Mouse (Mus musculus): Measurements from ENCODE around the gene Gm45521.

Gene Gm45521

DNA sequence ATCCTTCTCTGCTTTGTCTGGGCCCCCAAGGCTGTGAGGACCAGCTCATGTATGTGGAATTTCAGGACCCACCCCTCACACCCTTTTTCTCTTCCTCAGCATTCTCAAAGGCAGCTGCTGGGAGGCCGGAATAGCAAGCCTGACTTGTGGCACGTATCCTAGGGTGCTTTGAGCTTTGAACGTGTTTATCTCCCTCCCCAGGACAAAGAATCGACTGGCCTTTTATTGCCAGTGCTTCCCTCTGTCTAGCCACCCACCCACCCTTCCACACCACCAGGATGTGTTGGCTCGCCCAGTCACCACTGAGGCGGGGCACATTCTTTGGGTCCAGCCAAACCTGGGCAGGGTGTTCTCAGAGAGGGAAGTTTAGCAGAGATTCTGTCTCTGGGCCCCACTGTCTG lies 3.0 kb upstream of the Gm45521 start:
- peak; percentile 27 for DNase-seq

DNA sequence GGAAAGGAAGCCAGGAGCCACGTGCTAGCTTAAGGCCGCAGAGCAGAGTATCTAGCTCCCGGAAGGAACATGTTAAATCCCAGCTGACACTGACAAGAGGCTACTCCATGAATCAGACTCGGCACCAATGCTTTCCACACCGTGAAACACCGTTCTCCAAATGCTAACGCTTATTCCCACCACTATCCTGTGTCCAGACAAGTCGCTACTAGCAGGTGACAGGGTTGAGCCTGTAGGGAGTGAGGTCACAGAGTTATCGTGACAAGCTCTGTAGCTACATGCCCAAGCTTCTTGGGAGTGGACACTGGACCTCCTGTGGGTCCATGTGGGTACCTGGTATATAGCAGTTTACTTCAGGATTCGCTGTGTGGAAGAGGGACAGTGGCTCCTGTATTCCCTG lies 661 bp upstream of the Gm45521 start:
- DNase-seq, result no peak

DNA sequence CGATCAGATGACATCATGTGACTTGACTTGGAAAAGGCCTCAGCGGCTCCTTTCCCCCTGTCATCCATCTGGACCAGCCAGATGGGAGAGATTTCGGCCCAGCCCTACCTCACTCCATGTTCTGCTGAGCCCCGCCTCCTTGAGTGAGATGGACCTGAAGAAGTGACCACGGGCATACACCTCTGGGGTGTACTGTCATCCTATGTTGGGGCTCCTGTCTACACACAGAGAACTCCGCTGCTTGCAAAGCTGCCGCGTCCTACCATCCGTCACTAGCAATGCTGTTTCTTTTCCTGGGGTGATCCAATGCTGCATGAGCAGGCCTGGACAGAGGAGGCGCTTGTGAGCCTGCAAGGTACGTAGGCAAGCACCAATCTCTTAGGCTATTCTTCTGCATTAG lies 3.5 kb downstream of the Gm45521 start:
- peak; percentile 30 for DNase-seq

DNA sequence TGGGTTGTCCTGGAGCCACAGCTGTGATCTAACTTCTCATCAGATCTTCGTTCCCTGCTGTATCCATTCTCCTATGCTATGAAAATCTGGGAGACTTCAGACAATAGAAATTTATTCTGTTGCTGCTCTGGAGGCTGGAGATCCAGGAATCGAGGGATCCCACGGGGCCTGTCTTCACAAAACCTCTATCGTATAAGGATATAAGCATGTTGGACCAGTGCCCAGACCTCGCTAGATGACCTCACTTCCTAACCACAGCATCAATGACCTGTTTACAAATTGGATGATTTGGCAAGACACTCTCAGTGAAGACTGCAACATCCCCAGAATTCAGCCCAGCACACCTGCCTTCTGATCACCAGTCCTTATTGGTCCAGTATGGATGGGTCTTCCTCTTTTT lies 4.6 kb downstream of the Gm45521 start:
- DNase-seq, result no peak

DNA sequence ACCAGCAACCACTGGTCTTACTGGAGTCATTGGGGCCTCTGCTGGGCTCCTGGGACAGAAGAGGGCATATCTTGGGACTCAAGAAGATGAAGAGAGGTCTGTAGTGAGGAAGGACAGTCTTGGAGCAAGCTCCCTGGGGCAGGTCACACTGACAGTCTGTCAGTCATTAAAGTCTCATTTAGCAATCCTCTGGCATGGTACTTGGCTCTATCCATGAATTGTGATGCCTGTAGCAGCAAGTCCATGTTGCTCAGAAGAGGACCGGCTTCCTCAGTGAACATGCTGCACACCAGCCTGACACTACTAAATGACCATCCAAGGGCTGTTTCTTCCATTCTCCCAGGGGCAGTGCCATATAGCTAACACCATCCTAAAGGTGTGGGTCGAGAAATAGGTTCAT lies 5.5 kb downstream of the Gm45521 start:
- no peak for DNase-seq

DNA sequence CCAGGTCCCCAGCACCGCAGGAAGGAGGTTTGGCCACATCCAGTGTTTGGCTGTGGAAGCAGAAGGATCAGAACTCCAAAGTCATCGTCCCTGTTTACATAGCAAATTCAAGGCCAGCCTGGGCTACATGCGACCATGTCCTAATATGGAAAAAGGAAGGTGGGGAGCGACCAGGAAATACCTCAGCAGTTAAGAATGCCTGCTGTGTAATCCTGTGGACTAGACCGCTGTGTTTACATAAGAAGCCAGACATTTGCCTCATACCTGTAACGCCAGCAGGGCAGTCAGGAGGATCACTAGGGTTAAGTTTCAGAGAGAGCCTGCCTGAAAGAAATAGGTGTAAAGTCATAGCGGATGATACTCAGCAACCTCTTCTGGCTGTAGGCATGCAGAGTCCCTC lies 6.1 kb downstream of the Gm45521 start:
- DNase-seq, result no peak

DNA sequence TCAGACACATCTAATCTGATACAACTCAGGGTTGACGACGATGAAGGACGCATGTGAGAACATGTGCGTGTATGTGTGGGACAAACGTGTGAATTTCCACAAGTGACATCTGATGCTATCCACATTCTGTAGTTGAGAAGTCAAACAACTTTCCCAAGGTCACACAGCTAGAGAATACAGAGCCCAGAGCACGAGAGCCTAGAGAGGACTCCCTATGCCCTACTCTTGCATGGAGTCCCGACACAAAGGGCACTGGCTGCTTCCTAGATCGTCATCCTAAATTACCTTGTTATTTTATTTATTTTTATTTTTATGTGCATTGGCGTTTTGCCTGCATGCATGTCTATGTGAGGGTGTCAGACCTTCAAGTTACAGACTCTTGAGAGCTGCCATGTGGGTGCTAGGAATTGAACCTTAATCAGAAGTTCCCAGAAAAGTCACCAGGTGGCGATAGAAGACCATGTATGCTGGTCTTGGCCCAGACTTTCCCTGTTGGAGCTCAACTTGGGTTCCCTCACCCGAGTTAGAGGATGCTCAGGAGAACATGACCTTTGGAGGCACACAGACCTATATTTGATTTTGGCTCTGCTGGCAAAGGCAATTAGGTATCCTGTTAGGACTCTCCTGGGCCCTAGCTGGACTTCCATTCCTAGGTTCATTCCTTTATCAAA lies 7.3 kb downstream of the Gm45521 start:
- DNase-seq, result peak; percentile 89

DNA sequence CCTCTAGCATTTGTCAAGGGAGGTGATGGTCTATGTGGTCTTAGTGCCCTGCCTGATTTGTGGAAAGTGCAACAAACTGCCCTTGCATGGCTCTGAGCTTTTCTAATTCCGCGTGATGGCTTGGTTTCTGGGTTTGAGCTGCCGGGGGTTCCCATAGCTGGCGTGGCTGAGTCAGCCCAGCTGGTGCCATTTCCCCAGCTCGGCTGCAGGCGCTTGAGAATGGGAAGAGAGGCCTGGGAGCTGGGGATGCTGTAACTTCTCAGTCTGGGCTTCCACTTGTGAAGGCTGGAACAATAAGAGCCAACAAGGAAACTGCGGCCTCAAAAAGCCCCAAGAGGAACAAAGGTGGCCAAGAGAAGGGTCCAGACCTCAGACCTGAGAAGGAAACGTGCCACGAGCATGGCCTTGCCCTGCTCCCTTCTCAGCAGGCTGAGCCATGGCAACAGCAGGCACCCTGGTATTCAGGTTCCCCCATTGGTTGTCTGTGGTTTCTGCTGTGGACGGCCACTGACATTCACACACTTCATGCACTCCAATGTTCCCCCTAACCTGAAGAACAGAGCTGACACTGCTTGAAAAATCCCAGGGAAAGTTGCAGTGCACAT lies 14.9 kb downstream of the Gm45521 start:
- DNase-seq, result peak; percentile 9

DNA sequence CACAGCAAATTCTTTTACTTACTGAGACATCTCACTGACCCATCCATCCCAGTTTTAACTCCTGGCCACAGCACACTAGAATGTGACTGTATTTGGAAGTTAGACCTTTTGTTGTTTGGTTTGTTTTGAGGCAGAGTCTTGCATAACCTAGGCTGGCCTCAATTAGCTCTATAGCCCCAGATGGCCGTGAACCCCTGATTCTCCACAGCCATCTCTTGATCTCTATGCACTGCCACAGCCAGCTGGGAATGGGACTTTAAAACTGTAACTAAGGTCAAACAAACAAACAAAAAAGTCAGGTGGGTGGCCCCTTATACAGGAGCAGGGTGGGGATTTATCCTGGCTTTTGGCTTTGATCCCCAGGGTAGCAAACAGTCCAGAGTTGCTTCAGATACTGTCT lies 17.6 kb downstream of the Gm45521 start:
- DNase-seq, result no peak

DNA sequence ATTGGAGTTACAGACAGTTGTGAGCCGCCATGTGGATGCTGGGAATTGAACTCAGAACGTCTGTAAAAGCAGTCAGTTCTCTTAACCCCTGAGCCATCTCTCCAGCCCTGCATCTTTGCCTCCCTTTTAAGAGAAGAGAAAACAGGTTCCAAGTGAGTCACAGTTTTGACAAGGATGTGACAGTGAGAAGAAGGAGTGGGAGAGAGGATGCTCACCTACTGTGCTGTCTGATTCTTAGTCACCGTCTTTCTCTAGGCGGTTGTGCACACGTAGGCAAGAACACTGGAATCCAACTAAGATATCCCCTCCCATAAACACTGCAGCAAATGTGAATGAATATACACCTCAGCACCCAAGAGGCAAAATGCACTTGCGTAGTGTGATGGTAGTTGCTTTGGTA lies 18.1 kb downstream of the Gm45521 start:
- no peak for DNase-seq

DNA sequence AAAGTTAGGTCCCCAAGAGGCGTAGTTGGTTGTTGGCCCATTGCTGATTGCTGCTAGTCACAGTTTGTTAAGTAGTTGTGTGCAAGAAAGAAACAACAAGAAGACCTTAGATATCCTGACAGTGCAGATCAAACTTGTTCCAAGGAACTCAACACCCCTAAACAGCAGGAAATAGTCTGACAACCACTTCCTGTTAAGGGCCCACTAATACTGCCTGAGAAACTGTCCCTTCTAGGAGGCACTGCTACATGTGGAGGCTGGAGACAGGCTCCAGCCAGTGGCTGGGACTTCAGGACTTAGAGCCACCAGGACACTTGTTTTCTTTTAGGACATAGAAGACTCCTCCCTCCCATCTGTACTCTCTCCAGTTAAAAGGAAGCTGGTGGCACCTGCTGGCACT lies 20.4 kb downstream of the Gm45521 start:
- DNase-seq, result no peak

DNA sequence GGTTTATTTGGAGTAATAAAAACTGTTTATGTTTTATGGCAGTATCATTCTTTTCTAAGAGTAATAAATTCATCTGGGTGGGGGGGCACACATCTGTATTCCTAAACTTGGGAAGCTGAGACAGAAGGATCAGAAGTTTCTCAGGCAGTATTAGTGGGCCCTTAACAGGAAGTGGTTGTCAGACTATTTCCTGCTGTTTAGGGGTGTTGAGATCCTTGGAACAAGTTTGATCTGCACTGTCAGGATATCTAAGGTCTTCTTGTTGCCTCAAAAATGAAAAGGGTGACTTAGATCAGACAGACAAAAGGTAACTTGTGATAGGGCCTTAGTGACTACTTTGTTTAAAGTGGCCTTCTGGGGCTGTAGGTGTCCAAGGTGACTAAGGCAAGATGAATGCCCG lies 21.1 kb downstream of the Gm45521 start:
- DNase-seq, result no peak

DNA sequence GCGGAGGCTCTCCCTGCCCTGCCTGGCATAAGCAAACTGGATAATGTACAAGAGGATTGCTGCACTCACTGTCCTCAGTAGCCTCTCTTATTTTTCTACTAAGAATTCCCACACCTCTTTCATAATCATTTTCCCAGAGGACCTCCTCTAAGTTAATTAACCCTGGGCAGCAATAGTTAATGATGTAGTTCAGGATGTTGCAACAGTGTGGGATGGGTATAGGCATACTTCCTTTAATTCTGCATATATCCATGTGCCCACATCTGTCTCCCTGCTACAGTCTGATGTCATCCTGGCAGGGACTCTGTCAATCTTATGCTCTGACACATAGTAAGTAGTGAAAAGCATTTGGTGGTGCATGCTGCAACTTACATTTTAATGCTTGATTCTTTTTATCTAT lies 24.1 kb downstream of the Gm45521 start:
- no peak for DNase-seq

DNA sequence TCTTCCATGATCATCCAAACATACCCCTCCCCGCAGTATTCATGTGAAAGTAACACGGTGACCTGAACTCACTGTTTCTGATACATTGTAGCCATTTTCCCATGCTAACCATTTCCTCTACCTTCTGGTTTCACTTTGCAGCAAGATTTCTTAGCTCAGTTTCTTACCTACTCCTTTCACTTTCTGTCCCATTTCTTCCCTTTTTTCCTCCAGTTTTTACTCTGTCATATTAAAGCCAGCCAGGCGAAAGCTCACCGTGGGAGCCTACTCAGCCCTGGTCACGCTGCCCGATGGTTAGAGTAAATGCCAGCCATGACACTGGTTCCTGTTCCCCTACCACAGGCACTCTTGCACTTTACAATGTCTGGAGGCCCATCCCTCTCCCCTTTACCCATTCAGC lies 29.8 kb downstream of the Gm45521 start:
- DNase-seq, result no peak

DNA sequence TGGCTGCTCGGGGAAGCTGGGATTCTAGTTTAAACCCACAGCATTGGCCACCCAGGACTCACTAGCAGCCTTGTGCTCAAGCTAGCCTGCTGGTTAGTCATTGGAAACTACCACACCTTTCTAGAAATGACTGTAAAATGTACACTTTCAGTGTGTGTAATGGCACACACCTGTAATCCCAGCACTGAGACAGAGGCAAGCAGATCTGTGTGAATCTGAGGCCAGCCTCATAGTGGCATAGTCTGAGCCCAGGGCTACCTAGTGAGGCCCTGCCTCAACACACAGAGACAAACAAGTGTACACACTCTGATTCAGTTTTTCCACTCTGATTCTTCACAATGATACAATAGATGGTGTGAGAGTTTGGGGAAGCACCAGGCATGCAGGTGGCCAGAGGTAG lies 32.3 kb downstream of the Gm45521 start:
- DNase-seq, result no peak

DNA sequence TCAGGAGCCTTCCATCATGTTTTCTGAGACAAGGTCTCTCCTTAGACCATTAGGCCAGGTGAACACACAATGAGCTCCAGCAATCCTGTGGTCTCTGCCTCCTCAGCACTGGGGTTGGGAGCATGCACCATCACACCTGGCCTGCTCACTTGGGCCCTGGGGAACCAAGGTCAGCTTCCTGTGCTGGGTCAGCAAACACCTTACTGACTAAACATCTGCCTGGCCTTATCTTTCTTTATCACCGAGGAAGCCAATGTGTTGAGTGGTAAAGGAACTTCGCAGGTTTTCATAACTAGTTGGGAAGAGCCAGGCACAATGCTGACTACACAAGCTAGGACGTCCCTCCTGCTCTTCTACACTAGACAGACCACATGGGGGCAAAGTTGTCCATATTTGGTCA lies 32.9 kb downstream of the Gm45521 start:
- no peak for DNase-seq

DNA sequence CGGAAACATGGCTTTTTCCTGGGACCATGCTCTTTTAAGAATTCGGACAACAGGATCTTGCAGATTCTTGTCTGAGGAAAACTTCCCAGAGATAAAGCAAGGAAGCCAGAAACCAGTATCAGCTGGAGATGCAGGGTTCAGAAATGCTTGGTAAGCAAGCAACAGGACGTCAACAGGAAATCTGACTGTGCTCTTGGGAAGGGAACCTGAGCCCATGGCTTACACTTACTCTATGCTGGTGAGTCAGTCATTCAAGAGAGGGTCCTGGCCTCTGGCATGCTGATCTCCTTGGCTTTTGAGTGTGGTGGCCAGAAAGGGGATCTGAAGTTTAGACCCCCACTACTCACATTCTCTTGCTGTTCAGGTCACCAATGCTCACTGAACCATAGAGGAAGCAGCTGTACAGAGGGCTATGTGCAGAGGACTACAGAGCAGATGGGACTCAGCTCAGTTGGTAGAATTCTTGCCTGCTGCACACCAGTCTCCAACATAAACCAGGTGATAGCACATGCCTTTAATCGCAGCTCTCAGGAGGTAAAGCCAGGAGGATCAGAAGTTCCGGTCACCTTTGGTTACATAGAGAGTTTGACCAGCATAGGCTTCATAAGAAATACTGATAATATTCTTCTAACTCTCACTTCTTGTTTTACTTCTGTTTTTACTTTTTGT lies 34.2 kb downstream of the Gm45521 start:
- no peak for DNase-seq

DNA sequence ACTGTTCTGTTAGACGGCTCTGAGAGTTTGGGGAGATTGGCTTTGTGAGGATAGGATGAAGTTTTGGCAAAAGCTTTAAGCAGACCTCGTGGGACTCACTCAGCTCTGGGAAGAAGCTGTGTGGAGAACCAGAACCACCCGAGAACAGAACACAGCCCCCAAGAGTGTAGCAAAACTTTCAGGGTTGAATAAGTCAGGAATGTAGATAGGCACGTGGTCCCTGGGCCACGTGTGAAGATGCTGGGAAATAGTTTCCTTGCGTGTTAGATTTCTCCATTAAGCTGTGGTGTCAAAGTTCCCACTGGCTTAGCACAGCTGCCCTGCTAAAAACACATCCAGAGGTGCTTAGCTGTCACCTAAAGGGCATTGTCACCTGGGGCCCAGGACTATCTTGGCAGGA lies 35.1 kb downstream of the Gm45521 start:
- DNase-seq, result no peak

DNA sequence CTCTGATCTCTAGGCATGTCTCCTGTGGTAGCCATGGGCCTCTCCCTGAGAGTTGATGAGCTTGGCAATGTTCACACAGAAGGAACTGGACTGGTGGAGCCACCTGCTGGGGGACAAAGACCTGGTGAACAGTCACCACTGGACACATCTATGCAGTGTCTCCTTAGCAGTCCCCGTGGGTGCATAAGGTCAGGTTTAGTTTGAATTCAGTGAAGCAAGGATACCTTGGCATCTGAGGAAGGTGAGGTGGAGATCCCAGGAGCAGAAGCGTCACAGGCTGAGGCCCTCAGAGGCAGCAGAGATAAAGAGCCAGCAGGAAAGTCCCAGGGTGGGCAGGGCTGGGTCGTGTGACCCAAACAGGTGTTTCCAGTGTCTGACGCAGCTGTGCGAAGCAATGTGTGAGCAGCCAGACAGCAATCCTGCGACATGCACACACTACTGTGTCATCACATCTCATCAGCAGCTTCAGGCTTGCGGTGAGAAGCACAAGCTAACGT lies 37.2 kb downstream of the Gm45521 start, which contains the start of gene Dnase1l3:
Dnase1l3 (minus strand) TSS at position 303 of the 497 bp plus-strand sequence.
- peak; percentile 72 for DNase-seq

DNA sequence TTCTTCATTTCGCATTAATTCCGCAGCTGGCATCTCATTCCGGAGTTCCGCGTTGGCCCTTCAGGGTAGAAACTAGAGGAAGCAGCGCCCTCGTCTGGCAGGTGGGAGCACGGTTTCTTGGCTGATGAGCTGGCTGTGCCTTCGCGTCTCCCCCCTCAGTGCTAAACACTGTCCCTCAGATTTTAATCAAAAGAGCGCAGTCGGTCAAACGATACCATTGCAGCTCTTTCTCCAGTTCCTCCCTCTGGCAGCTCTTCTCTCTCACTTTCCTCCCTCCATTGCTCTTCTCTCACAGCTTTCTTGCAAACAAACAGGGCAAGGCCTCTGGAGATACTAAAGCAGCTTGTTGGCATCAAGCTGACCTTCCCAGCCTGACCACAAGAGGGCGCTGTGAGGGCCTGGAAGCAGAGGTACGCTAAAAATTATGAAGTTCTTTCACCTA lies 40.2 kb downstream of the Gm45521 start:
- peak; percentile 95 for DNase-seq

DNA sequence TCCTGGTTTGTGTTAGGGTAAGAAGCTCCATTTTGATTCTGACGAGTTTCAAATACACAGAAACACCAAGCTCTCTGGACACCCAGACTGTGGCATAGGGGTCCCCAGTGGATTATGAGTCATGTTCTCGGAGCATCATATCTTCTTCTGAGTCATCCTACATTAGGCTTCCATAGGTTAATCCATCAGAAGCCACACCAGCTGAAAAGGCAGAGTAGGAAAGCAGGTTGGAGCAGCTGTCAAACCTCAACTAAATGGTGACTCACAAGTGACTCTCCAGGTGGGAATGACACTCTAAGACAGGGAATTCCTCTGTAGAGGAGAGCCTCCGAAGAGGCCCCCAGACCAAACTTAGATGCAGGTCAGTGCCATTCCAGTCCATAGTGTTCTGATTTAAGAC lies 41.9 kb downstream of the Gm45521 start:
- no peak for DNase-seq

DNA sequence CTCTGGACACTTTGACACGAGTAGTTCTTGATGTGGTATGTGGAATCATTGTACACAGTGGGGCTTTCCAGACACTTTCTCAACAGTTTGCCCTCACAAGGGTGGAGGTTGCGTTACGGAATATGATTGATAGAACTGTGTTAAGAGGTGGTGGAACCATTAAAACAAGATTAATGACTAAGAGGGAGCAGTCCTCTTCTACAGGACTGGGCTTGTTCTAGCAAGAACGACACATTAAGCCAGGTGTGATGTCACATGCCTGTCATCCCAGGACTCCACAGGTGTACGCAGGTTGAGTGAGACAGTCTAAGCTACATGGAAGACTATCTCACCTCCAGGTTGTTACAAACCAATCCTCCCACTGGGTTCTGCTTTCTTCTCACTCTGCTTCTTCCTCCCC lies 42.3 kb downstream of the Gm45521 start:
- DNase-seq, result no peak

DNA sequence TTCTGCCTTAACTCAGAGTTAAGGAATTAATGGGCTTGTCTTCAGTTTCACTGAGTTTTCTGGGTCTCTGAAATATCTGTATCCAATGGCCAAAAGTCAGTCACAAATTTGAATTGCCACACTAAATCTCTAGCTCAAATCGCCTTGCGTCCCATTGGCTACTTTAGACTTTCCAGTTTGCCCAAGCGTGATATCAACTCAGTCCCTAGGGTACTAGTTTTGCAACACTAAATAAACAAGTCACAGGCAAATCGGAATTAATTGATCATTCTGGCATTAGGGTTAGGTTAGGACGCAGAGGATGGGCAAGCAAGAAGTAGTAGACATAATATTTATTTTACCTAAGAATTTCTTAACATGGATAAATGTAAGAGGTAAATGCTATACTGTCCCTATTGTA lies 43.2 kb downstream of the Gm45521 start:
- DNase-seq, result no peak
